Mouse (Mus musculus) hindbrain, embryonic 14.5 days (tissue): ENCODE data around the gene Itga6. TPM values are rescaled to one million over a fixed set of nuclear protein-coding genes. Genes with fewer than 3 reads are reported as not detected.
A peak's percentile ranks its signal among the peaks of the same experiment; 100 is the strongest.

Source experiments
- ATAC-seq: fragments of 200-750 bp; cut with Nextera tagmentation; 2 replicates; pipeline ENCODE4 v1.8.0; 2017; ENCODE audit warnings: moderate number of reproducible peaks, mild to moderate bottlenecking, moderate TSS enrichment, moderate library complexity; ENCODE audit not compliant: low FRiP score
- DNase-seq: peaks from one replicate; pipeline ENCODE4 v3.0.0-alpha.2; 2015; ENCODE audit warnings: low spot score
- H3K27ac ChIP-seq: fragments of 300-500 bp; sonication (generic); 2 replicates; pipeline ENCODE4 v1.5.1; 2014; ENCODE audit warnings: mild to moderate bottlenecking, moderate library complexity
- H3K27me3 ChIP-seq: fragments of 300-500 bp; sonication (generic); 2 replicates; pipeline ENCODE4 v1.6.1; 2014; ENCODE audit warnings: mild to moderate bottlenecking, low read length, mixed read lengths; ENCODE audit not compliant: control insufficient read depth, insufficient read depth
- H3K36me3 ChIP-seq: fragments of 300-500 bp; sonication (generic); replicated peaks from 2 replicates; pipeline ENCODE4 v1.6.1; 2014; ENCODE audit not compliant: control insufficient read depth, insufficient read depth
- H3K4me1 ChIP-seq: fragments of 300-500 bp; sonication (generic); replicated peaks from 2 replicates; pipeline ENCODE4 v1.6.1; 2014; ENCODE audit warnings: antibody characterized with exemption, low read length, mixed read lengths; ENCODE audit not compliant: control insufficient read depth, insufficient read depth
- H3K4me2 ChIP-seq: fragments of 300-500 bp; sonication (generic); replicated peaks from 2 replicates; pipeline ENCODE4 v1.6.1; 2014; ENCODE audit warnings: mild to moderate bottlenecking, moderate library complexity
- H3K4me3 ChIP-seq: fragments of 300-500 bp; sonication (generic); replicated peaks from 2 replicates; pipeline ENCODE4 v1.5.1; 2014; ENCODE audit warnings: mild to moderate bottlenecking, low read length
- H3K9ac ChIP-seq: fragments of 300-500 bp; sonication (generic); 2 replicates; pipeline ENCODE4 v1.6.1; 2014
- H3K9me3 ChIP-seq: fragments of 300-500 bp; sonication (generic); 2 replicates; pipeline ENCODE4 v1.6.1; 2016; ENCODE audit warnings: low read length; ENCODE audit not compliant: control insufficient read depth
- WGBS: fragments of 180-500 bp; shearing (Covaris S2); extraction: QIAGEN DNeasy Blood & Tissue Kit; methylation state at CpG from one replicate; pipeline ENCODE4 v1.1.7; 2014; 5-methylcytosine and 5-hydroxymethylcytosine counted together
- polyA plus RNA-seq: library from polyadenylated mRNA; unstranded; fragments of >200 nt; fragmentation: Nextera tagmentation; extraction: Ambion mirVana; gene quantifications from 2 replicates; pipeline ENCODE4 v1.2.1, GENCODE M21; 2014

Itga6 gene
- polyA plus RNA-seq, 1 experiment from 2014 or later: 35.9 TPM

GRCm38 (mm10) chr2:71787156-71787590, 41.8 kb downstream of the Itga6 start:
- 0% methylated on average over 36 of the region's 40 CpGs for WGBS
- no peaks in the 10 kb centered on the region for H3K9me3 ChIP-seq
- H3K4me2 ChIP-seq: peak overlapping the region; percentile 97
- DNase-seq (peak; percentile 35), ATAC-seq (peak; percentile 69)
- H3K4me3 ChIP-seq: peak overlapping the region; percentile 86
- H3K27ac ChIP-seq: peak overlapping the region; percentile 62; the same call in 1 of the 2 replicates
- H3K9ac ChIP-seq: peak overlapping the region; percentile 83
- H3K4me1 ChIP-seq: no peaks in the 10 kb centered on the region; the same call in none of the 2 replicates
- H3K36me3 ChIP-seq: no peaks in the 10 kb centered on the region
- peaks cover 6% of the 10 kb centered on the region for H3K27me3 ChIP-seq

- Histone ChIP-seq H3K4me2 (peak overlapping the region; percentile 97), H3K36me3 (no peaks in the 10 kb centered on the region), H3K27ac (peak overlapping the region; percentile 62; the same call in 1 of the 2 replicates), H3K27me3 (peaks cover 6% of the 10 kb centered on the region), H3K4me3 (peak overlapping the region; percentile 86), H3K9ac (peak overlapping the region; percentile 83), H3K9me3 (no peaks in the 10 kb centered on the region), H3K4me1 (no peaks in the 10 kb centered on the region; the same call in none of the 2 replicates)
- peak; percentile 56 for ATAC-seq
- DNase-seq: no peak
- 2% methylated on average over 32 of the region's 32 CpGs for WGBS
These were observed 42.4 kb downstream of the Itga6 start for GRCm38 (mm10) chr2:71787591-71788460.

GRCm38 (mm10) chr2:71790752-71791151, 45.3 kb downstream of the Itga6 start:
- no peak overlapping the region for H3K4me2 ChIP-seq
- no peaks in the 10 kb centered on the region for H3K9me3 ChIP-seq
- 88% methylated on average over 5 of the region's 5 CpGs for WGBS
- H3K9ac ChIP-seq: no peak overlapping the region
- ATAC-seq (no peak), DNase-seq (no peak)
- H3K4me1 ChIP-seq: no peaks in the 10 kb centered on the region; the same call in none of the 2 replicates
- H3K4me3 ChIP-seq: no peak overlapping the region
- H3K27ac ChIP-seq: no peak overlapping the region
- H3K27me3 ChIP-seq: peaks cover 6% of the 10 kb centered on the region; the same call in 1 of the 2 replicates
- H3K36me3 ChIP-seq: no peaks in the 10 kb centered on the region

- Histone ChIP-seq H3K4me1 (no peaks in the 10 kb centered on the region; the same call in none of the 2 replicates), H3K9me3 (no peaks in the 10 kb centered on the region), H3K9ac (no peak overlapping the region), H3K27ac (no peak overlapping the region), H3K4me3 (no peak overlapping the region), H3K27me3 (peaks cover 6% of the 10 kb centered on the region; the same call in 1 of the 2 replicates), H3K36me3 (no peaks in the 10 kb centered on the region), H3K4me2 (no peak overlapping the region)
- 87% methylated on average over 2 of the region's 2 CpGs for WGBS
- DNase-seq: no peak
- no peak for ATAC-seq
These were observed 45.8 kb downstream of the Itga6 start for GRCm38 (mm10) chr2:71791203-71791602.

GRCm38 (mm10) chr2:71794139-71794538, 48.7 kb downstream of the Itga6 start:
- Histone ChIP-seq H3K4me2 (no peak overlapping the region), H3K27ac (no peak overlapping the region), H3K4me1 (no peaks in the 10 kb centered on the region), H3K9ac (no peak overlapping the region), H3K36me3 (no peaks in the 10 kb centered on the region), H3K9me3 (no peaks in the 10 kb centered on the region), H3K27me3 (no peaks in the 10 kb centered on the region), H3K4me3 (no peak overlapping the region)
- 79% methylated on average over 6 of the region's 6 CpGs for WGBS
- DNase-seq: no peak
- no peak for ATAC-seq

GRCm38 (mm10) chr2:71796787-71797186, 51.4 kb downstream of the Itga6 start:
- Histone ChIP-seq H3K36me3 (no peaks in the 10 kb centered on the region), H3K27ac (no peak overlapping the region), H3K4me1 (no peaks in the 10 kb centered on the region), H3K4me3 (no peak overlapping the region), H3K27me3 (no peaks in the 10 kb centered on the region), H3K9me3 (no peaks in the 10 kb centered on the region), H3K9ac (no peak overlapping the region), H3K4me2 (no peak overlapping the region)
- no peak for ATAC-seq
- 80% methylated on average over 6 of the region's 6 CpGs for WGBS
- DNase-seq: no peak

GRCm38 (mm10) chr2:71800798-71801197, 55.4 kb downstream of the Itga6 start:
- H3K4me3 ChIP-seq: no peak overlapping the region
- H3K9me3 ChIP-seq: no peaks in the 10 kb centered on the region
- H3K9ac ChIP-seq: no peak overlapping the region
- DNase-seq (no peak), ATAC-seq (no peak)
- no peaks in the 10 kb centered on the region for H3K27me3 ChIP-seq
- no peaks in the 10 kb centered on the region for H3K4me1 ChIP-seq
- no peak overlapping the region for H3K27ac ChIP-seq
- no peak overlapping the region for H3K4me2 ChIP-seq
- no peaks in the 10 kb centered on the region for H3K36me3 ChIP-seq
- 80% methylated on average over 6 of the region's 6 CpGs for WGBS

GRCm38 (mm10) chr2:71801691-71802090, 56.3 kb downstream of the Itga6 start:
- H3K27me3 ChIP-seq: no peaks in the 10 kb centered on the region
- no peak overlapping the region for H3K4me2 ChIP-seq
- H3K4me1 ChIP-seq: no peaks in the 10 kb centered on the region
- 72% methylated on average over 7 of the region's 7 CpGs for WGBS
- no peak for DNase-seq
- ATAC-seq: no peak
- no peak overlapping the region for H3K27ac ChIP-seq
- H3K4me3 ChIP-seq: no peak overlapping the region
- no peaks in the 10 kb centered on the region for H3K9me3 ChIP-seq
- no peaks in the 10 kb centered on the region for H3K36me3 ChIP-seq
- H3K9ac ChIP-seq: no peak overlapping the region

GRCm38 (mm10) chr2:71802131-71802530, 56.7 kb downstream of the Itga6 start:
- 80% methylated on average over 4 of the region's 4 CpGs for WGBS

More at GRCm38 (mm10) chr2:71802131-71802530, 56.7 kb downstream of the Itga6 start:
- no peak overlapping the region for H3K4me2 ChIP-seq
- no peaks in the 10 kb centered on the region for H3K9me3 ChIP-seq
- H3K27ac ChIP-seq: no peak overlapping the region
- no peak for DNase-seq
- H3K9ac ChIP-seq: no peak overlapping the region
- H3K4me1 ChIP-seq: no peaks in the 10 kb centered on the region
- H3K4me3 ChIP-seq: no peak overlapping the region
- no peaks in the 10 kb centered on the region for H3K36me3 ChIP-seq
- H3K27me3 ChIP-seq: no peaks in the 10 kb centered on the region
- ATAC-seq: no peak
